Mouse (Mus musculus) lung, adult 10 weeks (tissue): Measurements from ENCODE around the gene Tmem175. TPM values are rescaled to one million over a fixed set of nuclear protein-coding genes. Genes with fewer than 3 reads are reported as not detected.

ENCODE experiments used
- polyA plus RNA-seq: library from polyadenylated mRNA; stranded (reverse); fragments of 350-450 nt; fragmentation: Illumina TruSeq; extraction: RNeasy Lipid Tissue Mini Kit (QIAGEN cat#74804); gene quantifications from one replicate; pipeline ENCODE4 v1.2.3, GENCODE M21; 2014; ENCODE audit warnings: low read depth, low replicate concordance; ENCODE audit not compliant: insufficient read depth

The Tmem175 gene
- polyA plus RNA-seq, result 11.5 TPM

GRCm38 (mm10) chr5:108629634-108630483, at the start of gene Tmem175, which contains the start of gene Gak:
TSS of gene Tmem175 (plus strand) at chr5:108629770.
TSS of gene Gak (minus strand) at chr5:108629755.

DNA sequence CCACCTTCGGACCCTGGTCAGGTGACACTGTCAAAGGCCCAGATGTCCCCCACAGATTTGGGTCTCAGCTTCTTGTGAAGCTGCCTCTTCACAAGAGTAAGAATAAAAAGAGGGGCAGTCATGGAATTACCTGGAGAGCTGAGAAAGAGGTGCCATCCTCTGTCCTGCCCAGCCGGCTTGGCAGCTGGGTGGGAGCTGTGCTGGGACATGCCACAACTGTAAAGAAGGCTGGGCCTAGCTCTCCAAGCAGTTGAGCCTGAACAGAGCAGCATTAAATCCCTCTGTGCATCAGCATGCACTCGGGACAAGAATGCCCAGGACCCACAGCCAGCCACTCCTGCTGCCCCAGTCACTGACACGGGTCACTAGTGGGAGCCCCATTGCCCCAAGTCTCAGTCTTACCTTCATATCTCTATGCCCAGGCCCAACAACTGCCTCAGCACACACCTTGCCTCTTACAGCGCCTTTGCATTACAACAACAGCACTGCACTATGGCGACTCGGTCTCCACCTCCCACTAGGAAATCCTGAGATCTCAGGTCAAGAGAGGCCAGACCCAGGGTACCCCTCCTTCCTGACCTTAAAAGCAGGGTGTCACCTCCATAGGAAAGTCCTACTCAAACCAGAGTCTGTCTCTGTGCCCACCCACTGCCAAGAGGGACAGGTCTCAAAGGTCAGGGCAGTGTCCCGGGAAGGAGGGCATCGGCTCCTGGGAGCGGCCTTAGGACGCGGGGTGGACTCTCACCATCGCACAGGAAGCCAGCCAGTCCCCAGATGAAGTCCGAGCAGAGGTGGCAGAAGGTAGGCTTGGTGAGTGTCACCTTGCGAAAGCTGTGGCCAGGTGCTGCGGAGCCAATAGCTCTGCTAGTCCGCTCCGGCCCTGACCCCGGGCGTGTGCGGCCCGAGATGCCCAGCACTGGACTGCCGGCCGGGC, 30.4 kb downstream of the Tmem175 start, which contains the start of gene Idua:
Gene Idua (plus strand): TSS at position 634 of the 934 bp plus-strand sequence.

DNA sequence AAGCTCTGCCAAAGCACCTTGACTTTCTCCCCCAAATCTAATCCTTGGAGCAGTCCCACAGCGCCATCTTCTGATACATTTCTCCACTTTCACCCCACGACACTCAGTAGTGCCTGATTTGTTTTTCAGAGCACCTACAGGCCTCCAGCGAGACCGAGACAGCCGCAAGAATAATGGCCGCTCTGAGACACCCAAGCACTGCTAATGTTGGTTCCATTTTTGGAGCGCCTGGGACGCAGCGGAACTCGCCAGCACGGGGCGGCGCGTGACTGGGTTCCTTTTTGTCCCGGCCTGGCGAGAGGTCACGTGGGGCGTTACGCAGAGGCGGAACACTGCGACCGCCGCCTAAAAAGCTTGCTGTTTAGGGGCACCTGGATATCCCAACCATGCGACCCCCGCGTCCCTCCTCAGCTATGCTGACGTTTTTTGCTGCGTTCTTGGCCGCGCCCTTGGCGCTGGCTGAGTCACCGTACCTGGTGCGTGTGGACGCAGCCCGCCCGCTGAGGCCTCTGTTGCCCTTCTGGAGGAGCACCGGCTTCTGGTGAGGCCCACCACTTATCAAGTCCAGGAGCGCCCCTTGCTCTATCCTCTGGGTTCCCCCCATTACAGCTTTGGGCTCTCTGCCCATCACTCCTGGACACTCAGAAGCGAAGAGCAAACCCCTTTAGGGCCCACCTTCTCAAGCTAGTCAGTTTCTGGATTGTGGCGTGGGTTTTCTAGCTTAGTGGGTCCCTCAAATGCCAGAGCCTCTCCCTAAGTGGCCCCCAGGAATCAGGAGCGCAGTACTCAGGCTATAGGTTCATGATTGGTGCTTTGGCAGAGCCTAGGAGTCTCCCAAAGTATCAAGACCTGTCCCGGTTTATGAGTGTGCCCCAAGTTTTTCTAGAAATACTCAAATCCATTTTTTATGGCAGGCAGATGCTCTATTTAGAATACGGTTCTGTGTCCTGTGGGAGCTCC, 39.7 kb downstream of the Tmem175 start, which contains the start of gene Dgkq:
Gene Dgkq (minus strand): TSS at position 696 of the 960 bp plus-strand sequence.

GRCm38 (mm10) chr5:108675251-108675816, 45.8 kb downstream of the Tmem175 start, which contains the start of gene Slc26a1:
TSS of gene Slc26a1 (minus strand) at chr5:108675569.

GRCm38 (mm10) chr5:108692271-108692670, 62.7 kb downstream of the Tmem175 start, which contains the start of gene Fgfrl1:
TSS of gene Fgfrl1 (plus strand) at chr5:108692382.

Other genes with a start within 250 kb of the Tmem175 start
- not detected for gene Pde6b, start 241.4 kb upstream of the Tmem175 start, polyA plus RNA-seq
- gene Atp5k, start 195.3 kb upstream of the Tmem175 start, polyA plus RNA-seq, result 553 TPM
- gene Mfsd7a, start 180.9 kb upstream of the Tmem175 start, polyA plus RNA-seq, result 2.9 TPM
- 6.4 TPM for gene Pcgf3, start 168.5 kb upstream of the Tmem175 start, polyA plus RNA-seq
- not detected for gene Cplx1, start 79.7 kb upstream of the Tmem175 start, polyA plus RNA-seq
- gene Gak, start within 50 bp of the Tmem175 start, polyA plus RNA-seq, result 33.9 TPM
- 6.7 TPM for gene Idua, start 30.6 kb downstream of the Tmem175 start, polyA plus RNA-seq
- 4.6 TPM for gene Dgkq, start 39.9 kb downstream of the Tmem175 start, polyA plus RNA-seq
- gene Slc26a1, start 45.8 kb downstream of the Tmem175 start, polyA plus RNA-seq, result not detected
- gene Fgfrl1, start 62.6 kb downstream of the Tmem175 start, polyA plus RNA-seq, result 16.8 TPM
- not detected for gene Rnf212, start 145.2 kb downstream of the Tmem175 start, polyA plus RNA-seq
- not detected for gene Tmed11, start 165.6 kb downstream of the Tmem175 start, polyA plus RNA-seq
- gene Vmn2r8, start 179.1 kb downstream of the Tmem175 start, polyA plus RNA-seq, result not detected
- gene Vmn2r9, start 222.8 kb downstream of the Tmem175 start, polyA plus RNA-seq, result not detected